Mouse (Mus musculus) adipocyte (in vitro differentiated cells): ENCODE measurements around the gene Mob3b.

Experiments used
- DNase-seq: peaks from one replicate; pipeline ENCODE4 v3.0.0-alpha.2; 2016; ENCODE audit warnings: low spot score

The Mob3b gene

GRCm38 (mm10) chr4:35065075-35065838 is 92.0 kb downstream of the Mob3b start:
- DNase-seq, result no peak

- DNase-seq, result no peak
These were observed 94.1 kb downstream of the Mob3b start for GRCm38 (mm10) chr4:35063146-35063719.

- DNase-seq, result no peak
These were observed 96.3 kb downstream of the Mob3b start for GRCm38 (mm10) chr4:35060964-35061363.

GRCm38 (mm10) chr4:35060401-35060800 is 96.9 kb downstream of the Mob3b start:
- no peak for DNase-seq

- DNase-seq, result no peak
These were observed 102.9 kb downstream of the Mob3b start for GRCm38 (mm10) chr4:35054362-35054761.

- DNase-seq, result no peak
These were observed 104.9 kb downstream of the Mob3b start for GRCm38 (mm10) chr4:35052174-35052942.

GRCm38 (mm10) chr4:35051152-35051551 is 106.1 kb downstream of the Mob3b start:
- no peak for DNase-seq

GRCm38 (mm10) chr4:35049742-35050058 is 107.6 kb downstream of the Mob3b start:
- DNase-seq, result no peak

- DNase-seq, result no peak
These were observed 108.1 kb downstream of the Mob3b start for GRCm38 (mm10) chr4:35049036-35049741.

- DNase-seq, result no peak
These were observed 116.4 kb downstream of the Mob3b start for GRCm38 (mm10) chr4:35040896-35041295.

GRCm38 (mm10) chr4:35040306-35040705 is 117.0 kb downstream of the Mob3b start:
- no peak for DNase-seq

GRCm38 (mm10) chr4:35037824-35038223 is 119.5 kb downstream of the Mob3b start:
- no peak for DNase-seq

GRCm38 (mm10) chr4:35034504-35035290 is 122.6 kb downstream of the Mob3b start:
- DNase-seq, result no peak

- DNase-seq, result no peak
These were observed 124.5 kb downstream of the Mob3b start for GRCm38 (mm10) chr4:35032758-35033157.

GRCm38 (mm10) chr4:35031623-35032022 is 125.7 kb downstream of the Mob3b start:
- DNase-seq, result no peak

- DNase-seq, result no peak
These were observed 126.1 kb downstream of the Mob3b start for GRCm38 (mm10) chr4:35031141-35031540.

GRCm38 (mm10) chr4:35018416-35018815 is 138.9 kb downstream of the Mob3b start:
- DNase-seq, result no peak

GRCm38 (mm10) chr4:35012401-35013307 is 144.6 kb downstream of the Mob3b start:
- DNase-seq, result peak; percentile 33

- no peak for DNase-seq
These were observed 150.6 kb downstream of the Mob3b start for GRCm38 (mm10) chr4:35006541-35007260.

GRCm38 (mm10) chr4:35006056-35006455 is 151.2 kb downstream of the Mob3b start:
- DNase-seq, result no peak
